Comparison of ENCODE assay signal across 8 mouse cellular contexts in genomic region chr17:63849566-63849965, GRCm38 (mm10). TPM values are rescaled to one million over a fixed set of nuclear protein-coding genes. Genes with fewer than 3 reads are reported as not detected.
DNase-seq lines count a peak whose midpoint lies in the region; ATAC-seq and TF ChIP-seq lines count a peak whose summit lies in the region.

No protein-coding gene starts in this region.

- peak; percentile 14; the same call in 1 of the 2 replicates for TF ChIP-seq POLR2A in bone marrow, adult 2 months (IDR thresholded peaks at IDR 0.05; ENCODE audit: borderline replicate concordance, control insufficient read depth, low read depth, low read length)

- H3K27me3 ChIP-seq in embryonic facial prominence, embryonic 15.5 days: no peaks in the 10 kb centered on the region
- H3K27me3 ChIP-seq in kidney, embryonic 14.5 days (ENCODE audit: control insufficient read depth, insufficient read depth, low read length): no peaks in the 10 kb centered on the region
- no peaks in the 10 kb centered on the region for H3K27me3 ChIP-seq in limb, embryonic 15.5 days
- H3K27me3 ChIP-seq in midbrain, postnatal 0 days (ENCODE audit: insufficient read depth, low read length): no peaks in the 10 kb centered on the region

- H3K9ac ChIP-seq in embryonic facial prominence, embryonic 15.5 days: peak overlapping the region; percentile 68
- H3K9ac ChIP-seq in kidney, embryonic 14.5 days (ENCODE audit: low read depth, low read length): peak overlapping the region; percentile 79
- H3K9ac ChIP-seq in limb, embryonic 15.5 days: peak overlapping the region; percentile 72
- H3K9ac ChIP-seq in midbrain, postnatal 0 days (replicated peaks; ENCODE audit: low read length, poor library complexity, severe bottlenecking): peak overlapping the region; percentile 65

- no peak overlapping the region; the same call in 1 of the 2 replicates for H3K27ac ChIP-seq in bone marrow, adult 2 months (ENCODE audit: control insufficient read depth, insufficient read depth, low read depth, low read length, poor library complexity)
- H3K27ac ChIP-seq in embryonic facial prominence, embryonic 15.5 days (replicated peaks): peak overlapping the region; percentile 58; the same call in 1 of the 2 replicates
- peak overlapping the region; percentile 55; the same call in 1 of the 2 replicates for H3K27ac ChIP-seq in kidney, embryonic 14.5 days (ENCODE audit: low read depth, low read length)
- peak overlapping the region; percentile 83 for H3K27ac ChIP-seq in limb, embryonic 15.5 days
- H3K27ac ChIP-seq in midbrain, postnatal 0 days (ENCODE audit: low read depth, low read length): 0 out of 2 replicates have a peak overlapping the region, but pooled peaks have one; percentile 52

- H3K36me3 ChIP-seq in embryonic facial prominence, embryonic 15.5 days: no peaks in the 10 kb centered on the region
- no peaks in the 10 kb centered on the region for H3K36me3 ChIP-seq in kidney, embryonic 14.5 days (ENCODE audit: control insufficient read depth, insufficient read depth, low read length)
- H3K36me3 ChIP-seq in limb, embryonic 15.5 days: no peaks in the 10 kb centered on the region
- H3K36me3 ChIP-seq in midbrain, postnatal 0 days (ENCODE audit: insufficient read depth, low read length): no peaks in the 10 kb centered on the region

- DNase-seq in 3T3-L1 (ENCODE audit: low read depth, low spot score): peak; percentile 97
- DNase-seq in heart, adult 9 months (ENCODE audit: low spot score in 2 of 2): peak; percentile 90 to 92
- peak; percentile 92 for DNase-seq in midbrain, postnatal 0 days (ENCODE audit: low spot score)
- DNase-seq in spleen, postnatal 36 days (ENCODE audit: low spot score in 2 of 2): peak; percentile 53 to 54

- peak; percentile 98 for ATAC-seq in embryonic facial prominence, embryonic 15.5 days (ENCODE audit: insufficient number of reproducible peaks, low FRiP score, low TSS enrichment, low read depth)
- peak; percentile 100 for ATAC-seq in kidney, embryonic 14.5 days (ENCODE audit: low FRiP score, low TSS enrichment)
- ATAC-seq in limb, embryonic 15.5 days (ENCODE audit: insufficient number of reproducible peaks, low FRiP score, low TSS enrichment, low read depth): peak; percentile 99
- peak; percentile 97 for ATAC-seq in midbrain, postnatal 0 days (ENCODE audit: low FRiP score)

- H3K4me2 ChIP-seq in embryonic facial prominence, embryonic 15.5 days (replicated peaks): peak overlapping the region; percentile 69
- peak overlapping the region; percentile 59 for H3K4me2 ChIP-seq in kidney, embryonic 14.5 days (replicated peaks; ENCODE audit: low read depth, low read length)
- peak overlapping the region; percentile 52 for H3K4me2 ChIP-seq in limb, embryonic 15.5 days
- H3K4me2 ChIP-seq in midbrain, postnatal 0 days (ENCODE audit: low read depth, low read length, poor library complexity, severe bottlenecking): peak overlapping the region; percentile 64

- no peak for TF ChIP-seq CTCF in bone marrow, adult 2 months (IDR thresholded peaks at IDR 0.05; ENCODE audit: control insufficient read depth, insufficient read depth, low read length)
- TF ChIP-seq CTCF in midbrain, postnatal 0 days (IDR thresholded peaks at IDR 0.05): no peak

- H3K4me1 ChIP-seq in bone marrow, adult 2 months (ENCODE audit: control insufficient read depth, insufficient read depth, low read length): peaks cover 2% of the 10 kb centered on the region
- no peaks in the 10 kb centered on the region for H3K4me1 ChIP-seq in embryonic facial prominence, embryonic 15.5 days
- no peaks in the 10 kb centered on the region for H3K4me1 ChIP-seq in kidney, embryonic 14.5 days (ENCODE audit: control insufficient read depth, insufficient read depth, low read length)
- no peaks in the 10 kb centered on the region for H3K4me1 ChIP-seq in limb, embryonic 15.5 days
- H3K4me1 ChIP-seq in midbrain, postnatal 0 days (ENCODE audit: insufficient read depth, low read length): no peaks in the 10 kb centered on the region

- WGBS in bone marrow, adult 2 months: under 1% methylated on average over 22 of the region's 22 CpGs
- WGBS in embryonic facial prominence, embryonic 15.5 days: under 1% methylated on average over 22 of the region's 22 CpGs
- 0% methylated on average over 22 of the region's 22 CpGs for WGBS in kidney, embryonic 14.5 days
- WGBS in limb, embryonic 15.5 days: under 1% methylated on average over 22 of the region's 22 CpGs
- WGBS in midbrain, postnatal 0 days: 0% methylated on average over 22 of the region's 22 CpGs

- H3K4me3 ChIP-seq in bone marrow, adult 2 months (replicated peaks; ENCODE audit: control insufficient read depth, low read depth, low read length): peak overlapping the region; percentile 57
- H3K4me3 ChIP-seq in embryonic facial prominence, embryonic 15.5 days (replicated peaks): peak overlapping the region; percentile 72
- H3K4me3 ChIP-seq in kidney, embryonic 14.5 days (ENCODE audit: low read length): peak overlapping the region; percentile 69
- peak overlapping the region; percentile 69 for H3K4me3 ChIP-seq in limb, embryonic 15.5 days
- peak overlapping the region; percentile 47 for H3K4me3 ChIP-seq in midbrain, postnatal 0 days (ENCODE audit: low read depth, low read length)

- H3K9me3 ChIP-seq in embryonic facial prominence, embryonic 15.5 days (replicated peaks): no peaks in the 10 kb centered on the region
- H3K9me3 ChIP-seq in kidney, embryonic 14.5 days (ENCODE audit: control insufficient read depth, low read length): no peaks in the 10 kb centered on the region
- H3K9me3 ChIP-seq in limb, embryonic 15.5 days: no peaks in the 10 kb centered on the region
- no peaks in the 10 kb centered on the region for H3K9me3 ChIP-seq in midbrain, postnatal 0 days (ENCODE audit: low read length)

RNA-seq across cellular contexts. Expression of gene Fer, which starts 13.3 kb away (rescaled TPM):
- 4.9 and 5.4 TPM in 2 replicates for polyA plus RNA-seq in bone marrow, adult 2 months (2011; ENCODE audit: insufficient read depth, insufficient read length, low replicate concordance, missing spikeins)
- 31.5 and 33.3 TPM in 2 replicates for polyA plus RNA-seq in embryonic facial prominence, embryonic 15.5 days (2015; fragmentation: Nextera tagmentation; extraction: Ambion mirVana)
- 25.3 and 34.1 TPM in 2 replicates for polyA plus RNA-seq in kidney, embryonic 14.5 days (2014; fragmentation: Nextera tagmentation; extraction: Ambion mirVana)
- 36.6 and 37.1 TPM in 2 replicates for polyA plus RNA-seq in limb, embryonic 15.5 days (2015; fragmentation: Nextera tagmentation; extraction: Ambion mirVana)
- total RNA-seq in midbrain, postnatal 0 days (2014; rRNA removed): 22.6 and 27.9 TPM in 2 replicates
- polyA plus RNA-seq in midbrain, postnatal 0 days (2015; fragmentation: Nextera tagmentation; extraction: Ambion mirVana): 20.1 and 22.7 TPM in 2 replicates

RNA-seq across cellular contexts. Expression of gene A930002H24Rik, which starts 14.0 kb away (rescaled TPM):
- polyA plus RNA-seq in bone marrow, adult 2 months (2011; ENCODE audit: insufficient read depth, insufficient read length, low replicate concordance, missing spikeins): not detected in 2 replicates
- 1.9 and 3.3 TPM in 2 replicates for polyA plus RNA-seq in embryonic facial prominence, embryonic 15.5 days (2015; fragmentation: Nextera tagmentation; extraction: Ambion mirVana)
- 3.8 and 4.1 TPM in 2 replicates for polyA plus RNA-seq in kidney, embryonic 14.5 days (2014; fragmentation: Nextera tagmentation; extraction: Ambion mirVana)
- polyA plus RNA-seq in limb, embryonic 15.5 days (2015; fragmentation: Nextera tagmentation; extraction: Ambion mirVana): 2.0 and 3.2 TPM in 2 replicates
- total RNA-seq in midbrain, postnatal 0 days (2014; rRNA removed): 8.4 and 11.2 TPM in 2 replicates
- polyA plus RNA-seq in midbrain, postnatal 0 days (2015; fragmentation: Nextera tagmentation; extraction: Ambion mirVana): 2.3 and 3.2 TPM in 2 replicates
